Mouse (Mus musculus): ENCODE measurements around the gene Rnf186. TPM values are rescaled to one million over a fixed set of nuclear protein-coding genes. Genes with fewer than 3 reads are reported as not detected.
"Not testable (repeated sequence)": the region's sequence is repeated elsewhere in the genome, so short reads cannot be mapped to it uniquely, and the experiment has no call there.

Rnf186 gene
- polyA plus RNA-seq, 1 experiment from 2014 or later, result not detected

- Histone ChIP-seq H3K9ac (replicated peaks; ENCODE audit: low read length) (peak within 1 kb of the TSS; percentile 86), H3K4me3 (ENCODE audit: low read depth, low read length) (peak within 1 kb of the TSS; percentile 60), H3K36me3 (replicated peaks; ENCODE audit: control insufficient read depth, insufficient read depth, low read depth, low read length) (no peaks in the 10 kb centered on the region), H3K27ac (replicated peaks; ENCODE audit: low read depth, low read length) (no peak within 1 kb of the TSS), H3K27me3 (ENCODE audit: control insufficient read depth, insufficient read depth, low read length) (no peaks in the 10 kb centered on the region), H3K4me1 (ENCODE audit: control insufficient read depth, insufficient read depth, low read length) (no peaks in the 10 kb centered on the region; the same call in 1 of the 2 replicates), H3K4me2 (ENCODE audit: low read depth, low read length) (peak within 1 kb of the TSS; percentile 97), H3K9me3 (replicated peaks; ENCODE audit: control insufficient read depth, low read length) (no peaks in the 10 kb centered on the region)
- DNase-seq (ENCODE audit: low spot score) (peak; percentile 79), ATAC-seq (replicated peaks; ENCODE audit: insufficient number of reproducible peaks, low FRiP score, low TSS enrichment, low read depth) (peak; percentile 55)
- 1% methylated on average over 49 of the region's 60 CpGs for WGBS
These were observed 6.2 kb downstream of the Rnf186 start, which contains the start of gene Tmco4 for GRCm38 (mm10) chr4:138972827-138973718. TSS of gene Tmco4 (plus strand) at chr4:138972888.

GRCm38 (mm10) chr4:138973719-138974115 is 6.8 kb downstream of the Rnf186 start:
- Histone ChIP-seq H3K9me3 (replicated peaks; ENCODE audit: control insufficient read depth, low read length) (no peaks in the 10 kb centered on the region), H3K36me3 (replicated peaks; ENCODE audit: control insufficient read depth, insufficient read depth, low read depth, low read length) (no peaks in the 10 kb centered on the region), H3K27ac (replicated peaks; ENCODE audit: low read depth, low read length) (no peak overlapping the region), H3K4me2 (ENCODE audit: low read depth, low read length) (peak overlapping the region; percentile 97), H3K9ac (replicated peaks; ENCODE audit: low read length) (peak overlapping the region; percentile 86), H3K4me3 (ENCODE audit: low read depth, low read length) (peak overlapping the region; percentile 60), H3K4me1 (ENCODE audit: control insufficient read depth, insufficient read depth, low read length) (no peaks in the 10 kb centered on the region; the same call in 1 of the 2 replicates), H3K27me3 (ENCODE audit: control insufficient read depth, insufficient read depth, low read length) (no peaks in the 10 kb centered on the region)
- WGBS, result 48% methylated on average over 3 of the region's 3 CpGs
- DNase-seq (ENCODE audit: low spot score) (no peak), ATAC-seq (replicated peaks; ENCODE audit: insufficient number of reproducible peaks, low FRiP score, low TSS enrichment, low read depth) (no peak)

GRCm38 (mm10) chr4:138974540-138974939 is 7.6 kb downstream of the Rnf186 start:
- not testable (repeated sequence) for DNase-seq (ENCODE audit: low spot score); H3K4me1 ChIP-seq (ENCODE audit: control insufficient read depth, insufficient read depth, low read length); ATAC-seq (replicated peaks; ENCODE audit: insufficient number of reproducible peaks, low FRiP score, low TSS enrichment, low read depth); H3K27me3 ChIP-seq (ENCODE audit: control insufficient read depth, insufficient read depth, low read length); H3K36me3 ChIP-seq (replicated peaks; ENCODE audit: control insufficient read depth, insufficient read depth, low read depth, low read length); H3K9me3 ChIP-seq (replicated peaks; ENCODE audit: control insufficient read depth, low read length); H3K27ac ChIP-seq (replicated peaks; ENCODE audit: low read depth, low read length); H3K9ac ChIP-seq (replicated peaks; ENCODE audit: low read length); H3K4me3 ChIP-seq (ENCODE audit: low read depth, low read length); H3K4me2 ChIP-seq (ENCODE audit: low read depth, low read length)
- 75% methylated on average over 2 of the region's 2 CpGs for WGBS

- 60% methylated on average over 3 of the region's 3 CpGs for WGBS
- no peaks in the 10 kb centered on the region for H3K27me3 ChIP-seq (ENCODE audit: control insufficient read depth, insufficient read depth, low read length)
- no peak overlapping the region for H3K4me3 ChIP-seq (ENCODE audit: low read depth, low read length)
- H3K4me1 ChIP-seq (ENCODE audit: control insufficient read depth, insufficient read depth, low read length), result no peaks in the 10 kb centered on the region; the same call in 1 of the 2 replicates
- H3K9me3 ChIP-seq (replicated peaks; ENCODE audit: control insufficient read depth, low read length), result no peaks in the 10 kb centered on the region
- DNase-seq (ENCODE audit: low spot score), result no peak
- H3K36me3 ChIP-seq (replicated peaks; ENCODE audit: control insufficient read depth, insufficient read depth, low read depth, low read length), result no peaks in the 10 kb centered on the region
- no peak overlapping the region for H3K4me2 ChIP-seq (ENCODE audit: low read depth, low read length)
- H3K27ac ChIP-seq (replicated peaks; ENCODE audit: low read depth, low read length), result no peak overlapping the region
- no peak for ATAC-seq (replicated peaks; ENCODE audit: insufficient number of reproducible peaks, low FRiP score, low TSS enrichment, low read depth)
- no peak overlapping the region for H3K9ac ChIP-seq (replicated peaks; ENCODE audit: low read length)
These were observed 8.3 kb downstream of the Rnf186 start for GRCm38 (mm10) chr4:138975194-138975593.

- 60% methylated on average over 6 of the region's 6 CpGs for WGBS
- Histone ChIP-seq H3K9me3 (replicated peaks; ENCODE audit: control insufficient read depth, low read length) (no peaks in the 10 kb centered on the region), H3K9ac (replicated peaks; ENCODE audit: low read length) (no peak overlapping the region), H3K36me3 (replicated peaks; ENCODE audit: control insufficient read depth, insufficient read depth, low read depth, low read length) (no peaks in the 10 kb centered on the region), H3K27me3 (ENCODE audit: control insufficient read depth, insufficient read depth, low read length) (no peaks in the 10 kb centered on the region), H3K27ac (replicated peaks; ENCODE audit: low read depth, low read length) (no peak overlapping the region), H3K4me3 (ENCODE audit: low read depth, low read length) (no peak overlapping the region), H3K4me2 (ENCODE audit: low read depth, low read length) (no peak overlapping the region), H3K4me1 (ENCODE audit: control insufficient read depth, insufficient read depth, low read length) (no peaks in the 10 kb centered on the region; the same call in 1 of the 2 replicates)
- DNase-seq (ENCODE audit: low spot score) (no peak), ATAC-seq (replicated peaks; ENCODE audit: insufficient number of reproducible peaks, low FRiP score, low TSS enrichment, low read depth) (no peak)
These were observed 9.1 kb downstream of the Rnf186 start for GRCm38 (mm10) chr4:138976046-138976445.

- WGBS, result 87% methylated on average over 8 of the region's 8 CpGs
- Histone ChIP-seq H3K4me1 (ENCODE audit: control insufficient read depth, insufficient read depth, low read length) (no peaks in the 10 kb centered on the region), H3K36me3 (replicated peaks; ENCODE audit: control insufficient read depth, insufficient read depth, low read depth, low read length) (no peaks in the 10 kb centered on the region), H3K4me2 (ENCODE audit: low read depth, low read length) (no peak overlapping the region), H3K27ac (replicated peaks; ENCODE audit: low read depth, low read length) (no peak overlapping the region), H3K9me3 (replicated peaks; ENCODE audit: control insufficient read depth, low read length) (no peaks in the 10 kb centered on the region), H3K27me3 (ENCODE audit: control insufficient read depth, insufficient read depth, low read length) (no peaks in the 10 kb centered on the region), H3K9ac (replicated peaks; ENCODE audit: low read length) (no peak overlapping the region), H3K4me3 (ENCODE audit: low read depth, low read length) (no peak overlapping the region)
- DNase-seq (ENCODE audit: low spot score), result no peak
- no peak for ATAC-seq (replicated peaks; ENCODE audit: insufficient number of reproducible peaks, low FRiP score, low TSS enrichment, low read depth)
These were observed 13.1 kb downstream of the Rnf186 start for GRCm38 (mm10) chr4:138980021-138980420.

- peak; percentile 59 for DNase-seq (ENCODE audit: low spot score)
- no peak overlapping the region for H3K27ac ChIP-seq (replicated peaks; ENCODE audit: low read depth, low read length)
These were observed 14.0 kb downstream of the Rnf186 start for GRCm38 (mm10) chr4:138980771-138981420.

GRCm38 (mm10) chr4:138983422-138983821 is 16.5 kb downstream of the Rnf186 start:
- Histone ChIP-seq H3K27ac (replicated peaks; ENCODE audit: low read depth, low read length) (no peak overlapping the region), H3K4me2 (ENCODE audit: low read depth, low read length) (no peak overlapping the region), H3K27me3 (ENCODE audit: control insufficient read depth, insufficient read depth, low read length) (no peaks in the 10 kb centered on the region), H3K4me1 (ENCODE audit: control insufficient read depth, insufficient read depth, low read length) (no peaks in the 10 kb centered on the region), H3K36me3 (replicated peaks; ENCODE audit: control insufficient read depth, insufficient read depth, low read depth, low read length) (no peaks in the 10 kb centered on the region), H3K9ac (replicated peaks; ENCODE audit: low read length) (no peak overlapping the region), H3K4me3 (ENCODE audit: low read depth, low read length) (no peak overlapping the region), H3K9me3 (replicated peaks; ENCODE audit: control insufficient read depth, low read length) (no peaks in the 10 kb centered on the region)
- ATAC-seq (replicated peaks; ENCODE audit: insufficient number of reproducible peaks, low FRiP score, low TSS enrichment, low read depth) (no peak), DNase-seq (ENCODE audit: low spot score) (no peak)
- 66% methylated on average over 3 of the region's 3 CpGs for WGBS

More at GRCm38 (mm10) chr4:138980771-138981420, 14.0 kb downstream of the Rnf186 start:
- H3K4me1 ChIP-seq (ENCODE audit: control insufficient read depth, insufficient read depth, low read length), result no peaks in the 10 kb centered on the region
- no peak overlapping the region for H3K4me2 ChIP-seq (ENCODE audit: low read depth, low read length)
- WGBS, result 19% methylated on average over 12 of the region's 12 CpGs
- no peaks in the 10 kb centered on the region for H3K9me3 ChIP-seq (replicated peaks; ENCODE audit: control insufficient read depth, low read length)
- H3K9ac ChIP-seq (replicated peaks; ENCODE audit: low read length), result no peak overlapping the region
- no peak for ATAC-seq (replicated peaks; ENCODE audit: insufficient number of reproducible peaks, low FRiP score, low TSS enrichment, low read depth)
- no peaks in the 10 kb centered on the region for H3K27me3 ChIP-seq (ENCODE audit: control insufficient read depth, insufficient read depth, low read length)
- no peak overlapping the region for H3K4me3 ChIP-seq (ENCODE audit: low read depth, low read length)
- H3K36me3 ChIP-seq (replicated peaks; ENCODE audit: control insufficient read depth, insufficient read depth, low read depth, low read length), result no peaks in the 10 kb centered on the region
